Mouse (Mus musculus) urinary bladder, postnatal 36 days (tissue): ENCODE data around the gene Trp73.

Experiments
- DNase-seq, 2 experiments: peaks; one replicate each; pipeline ENCODE4 v3.0.0; 2022; ENCODE audit warnings: low spot score in 2 of 2, mixed read lengths in 1 of 2

Trp73 gene

DNA sequence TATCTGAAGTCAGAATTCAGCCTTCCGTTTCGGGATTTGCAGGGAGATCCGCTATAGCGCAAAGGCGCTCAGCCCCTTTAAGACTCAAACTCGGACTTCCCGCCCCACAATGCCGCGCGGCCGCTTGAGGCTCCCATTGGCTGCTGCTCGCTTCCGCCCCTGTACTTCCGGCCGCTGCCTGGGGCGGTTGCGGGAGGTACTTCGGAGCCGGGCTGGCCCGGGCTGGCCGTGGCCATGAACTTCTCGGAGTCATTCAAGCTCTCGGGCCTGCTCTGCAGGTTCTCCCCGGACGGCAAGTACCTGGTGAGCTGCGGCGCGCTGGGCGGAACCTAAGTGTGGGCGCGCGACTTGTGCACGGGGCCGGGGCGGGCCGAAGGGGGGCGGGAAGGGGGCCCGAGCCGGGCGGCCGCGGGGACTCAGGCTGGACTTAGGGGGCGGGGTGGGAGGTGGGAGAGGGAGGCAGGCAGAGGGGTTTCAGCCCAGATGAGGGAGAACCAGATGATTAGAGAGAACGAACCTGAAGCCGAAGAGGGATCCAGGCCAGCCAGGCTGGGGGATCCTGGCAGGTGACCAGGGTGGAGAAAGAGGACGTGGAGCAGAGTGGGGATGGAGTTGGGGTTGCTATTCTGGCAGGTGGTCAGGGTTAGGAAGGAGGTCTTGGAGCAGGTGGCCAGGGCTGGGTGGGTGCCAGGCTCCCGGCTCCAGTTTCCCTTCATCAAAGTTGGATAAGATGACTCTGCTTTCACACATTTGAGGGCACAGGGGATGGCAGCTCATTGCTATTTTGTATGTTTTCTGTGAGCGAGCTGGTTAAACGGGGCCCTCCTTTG, 2.4 kb upstream of the Trp73 start, which contains the start of gene Wrap73:
TSS of gene Wrap73 (plus strand) at position 162 of the 830 bp plus-strand sequence.
- DNase-seq: peak; percentile 88 to 89

GRCm38 (mm10) chr4:154141009-154141867, 1.2 kb upstream of the Trp73 start:
- no peak for DNase-seq

DNA sequence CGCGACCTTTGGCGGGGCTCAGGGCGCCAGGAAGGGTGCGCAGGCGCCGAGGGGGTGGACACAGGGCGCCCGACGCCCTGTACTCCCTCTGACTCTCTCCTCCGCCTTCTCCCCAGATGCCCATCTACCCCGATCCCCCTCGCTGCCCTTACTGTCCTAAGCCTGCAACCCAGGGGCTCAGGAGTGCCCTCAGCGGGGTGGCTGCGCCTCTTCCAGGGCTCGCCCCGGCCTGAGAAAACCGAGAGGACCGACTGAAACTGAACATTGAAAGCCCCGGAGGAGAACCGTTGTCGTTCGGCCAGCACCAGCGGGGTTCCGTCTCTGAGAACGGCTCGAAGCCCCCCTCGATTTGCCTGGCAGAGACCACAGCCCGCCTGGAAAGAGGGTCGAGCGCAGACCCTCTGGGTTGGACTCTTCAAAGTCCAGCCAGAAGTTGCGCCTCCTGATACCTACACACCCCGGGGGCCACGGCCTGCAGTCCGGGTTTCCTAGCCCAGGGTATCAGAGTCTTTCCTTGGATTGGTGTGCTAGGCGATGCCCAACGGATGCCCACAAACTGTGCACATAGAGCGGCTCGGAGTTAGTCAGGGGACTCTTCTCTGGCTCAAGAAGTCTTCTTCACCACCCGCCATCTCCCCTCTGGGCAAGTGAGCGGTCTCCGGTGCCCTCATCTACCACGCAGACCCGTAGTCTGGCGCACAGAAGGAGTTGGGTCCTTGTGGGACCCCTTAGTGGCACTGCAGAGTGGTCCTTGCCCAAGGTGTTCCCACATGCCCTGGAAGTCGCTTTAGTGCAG, 403 bp upstream of the Trp73 start:
- no peak for DNase-seq

DNA sequence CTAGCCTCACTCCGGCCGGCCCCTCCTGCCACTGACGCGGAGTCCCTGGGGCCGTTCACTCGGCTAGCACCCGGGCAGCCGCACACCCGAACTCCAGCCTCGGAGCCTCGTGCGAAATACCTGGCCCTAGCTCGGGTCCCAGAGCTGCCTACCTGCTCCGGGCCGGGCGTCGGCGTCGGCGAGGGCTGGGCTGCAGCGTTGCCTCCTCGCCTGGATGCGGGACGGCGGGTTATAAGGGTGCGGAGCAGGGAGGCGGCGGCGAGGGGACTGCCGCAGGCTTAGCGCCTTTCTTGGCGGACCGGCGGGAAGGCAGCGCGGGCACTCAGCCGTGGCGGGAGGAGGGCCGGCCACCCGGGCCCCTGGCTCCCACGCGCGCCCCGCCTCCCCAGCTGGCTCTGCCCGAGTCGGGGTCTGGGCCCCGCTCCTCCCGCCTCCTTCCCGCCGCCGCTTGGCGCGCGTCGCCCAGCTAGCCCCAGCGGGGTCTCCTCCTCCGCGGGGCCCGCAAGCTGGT, 282 bp downstream of the Trp73 start:
- no peak for DNase-seq

- no peak for DNase-seq
These were observed 2.9 kb downstream of the Trp73 start for GRCm38 (mm10) chr4:154137139-154137538.

DNA sequence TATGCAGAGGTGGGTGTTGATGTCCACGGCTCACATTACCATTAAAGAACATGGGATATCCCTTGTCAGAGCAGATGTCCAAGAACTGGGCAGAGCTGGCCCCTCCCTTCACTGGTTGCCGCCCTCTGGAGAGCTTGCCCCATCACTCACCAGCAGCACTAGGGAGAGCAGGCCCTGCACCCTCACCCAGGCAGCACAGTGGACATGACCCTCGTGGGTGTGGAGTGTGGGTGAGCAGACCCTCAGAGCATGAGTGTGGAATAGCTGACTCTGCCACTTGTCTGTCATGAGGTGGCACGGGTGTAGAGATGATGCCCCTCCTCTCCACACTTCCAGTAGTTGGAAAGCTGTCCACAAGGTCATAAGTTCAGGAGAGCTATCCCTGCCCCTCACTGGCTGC, 5.2 kb downstream of the Trp73 start:
- no peak for DNase-seq

DNA sequence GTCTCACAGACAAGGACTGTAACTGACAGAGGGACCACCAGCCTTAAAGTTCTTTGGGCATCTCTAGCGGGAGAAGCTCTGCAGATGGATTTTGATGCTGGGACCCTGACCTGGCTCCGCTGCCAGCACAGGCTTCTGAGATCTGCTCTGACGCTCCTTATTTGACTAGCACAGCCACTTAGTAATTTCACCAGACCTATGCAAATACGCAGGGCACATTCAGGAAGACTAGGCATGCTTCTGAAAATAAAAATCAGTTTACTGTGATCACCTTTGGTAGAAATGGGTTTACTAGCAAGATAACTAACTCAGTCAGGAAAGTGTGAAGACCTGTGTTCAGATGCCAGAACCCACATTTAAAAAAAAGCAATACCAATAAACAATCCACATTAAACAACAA, 8.1 kb downstream of the Trp73 start:
- no peak for DNase-seq

DNA sequence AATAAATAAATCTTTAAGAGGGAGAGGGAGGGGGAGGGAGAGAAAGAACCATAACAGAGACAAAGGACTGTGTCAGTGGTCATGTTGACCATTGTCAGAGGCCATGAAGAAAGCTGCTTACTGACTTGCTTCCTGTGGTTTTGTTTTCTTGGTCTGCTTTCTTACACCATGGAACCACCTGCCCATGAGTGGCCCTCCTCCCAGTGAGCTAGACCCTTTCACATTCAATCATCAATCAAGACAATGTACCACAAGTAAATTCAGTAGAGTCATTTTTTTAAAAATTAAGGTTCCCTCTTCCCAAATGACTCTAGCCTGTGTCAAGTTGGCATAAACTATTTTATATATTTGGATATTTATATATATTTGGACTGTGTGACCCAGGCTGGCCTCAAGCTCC, 10.1 kb downstream of the Trp73 start:
- DNase-seq: no peak

DNA sequence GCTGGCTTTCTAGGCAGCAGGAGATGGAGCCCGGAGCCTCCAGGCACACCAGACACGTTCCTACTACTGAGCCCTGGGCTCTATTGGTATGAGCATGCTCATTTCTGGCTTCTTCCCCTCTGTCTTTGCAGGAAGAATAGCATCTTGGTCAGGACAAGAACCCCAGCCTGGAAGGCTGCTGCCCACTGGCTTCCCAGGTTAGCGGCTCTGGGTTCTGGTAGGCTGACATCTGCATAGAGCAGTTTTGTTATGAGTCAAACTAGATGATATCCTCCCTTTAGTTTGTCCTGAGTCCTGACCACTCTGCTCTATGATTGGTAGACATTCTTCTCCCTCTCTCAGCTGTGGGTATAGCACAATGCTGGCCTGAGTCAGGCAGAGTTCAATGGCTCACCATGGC, 12.7 kb downstream of the Trp73 start:
- no peak for DNase-seq

DNA sequence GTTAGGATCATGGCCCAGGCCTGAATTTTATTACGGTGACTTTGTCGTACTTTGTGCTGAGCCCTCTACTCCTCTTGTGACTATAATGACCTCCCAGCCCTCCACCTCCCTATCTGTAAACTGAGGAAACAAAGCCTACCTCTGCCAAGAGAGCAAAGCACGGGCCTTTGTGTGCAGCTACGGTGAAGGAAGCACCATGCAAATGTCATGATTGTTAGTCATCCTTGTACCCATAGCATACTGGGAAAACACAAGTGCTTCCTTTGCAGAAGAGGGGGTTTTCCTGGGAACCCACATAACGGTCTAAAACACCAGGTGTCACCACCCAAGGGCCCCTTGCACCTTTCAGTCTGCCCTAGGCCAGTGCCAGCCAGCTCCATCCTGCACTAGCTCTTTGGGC, 14.8 kb downstream of the Trp73 start:
- no peak for DNase-seq

DNA sequence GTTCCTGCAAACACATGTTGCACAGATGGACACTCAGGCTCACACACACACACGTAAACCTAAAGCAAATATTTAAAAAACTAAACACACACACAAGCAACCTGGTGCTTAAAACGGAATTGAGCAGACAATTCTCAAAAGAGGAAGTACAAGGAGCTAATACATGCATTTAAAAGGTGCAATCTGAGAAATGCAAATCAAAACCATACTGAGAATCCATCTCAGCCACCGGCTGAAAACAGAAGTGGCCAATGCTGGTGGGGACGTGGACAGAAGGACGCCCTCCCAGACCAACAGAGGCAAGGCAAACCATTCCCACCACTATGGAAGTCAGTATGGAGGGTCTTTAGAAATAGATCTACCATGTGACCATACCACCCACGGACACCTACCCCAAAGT, 16.5 kb downstream of the Trp73 start:
- DNase-seq: no peak

- no peak for DNase-seq
These were observed 17.6 kb downstream of the Trp73 start for GRCm38 (mm10) chr4:154122374-154122773.

DNA sequence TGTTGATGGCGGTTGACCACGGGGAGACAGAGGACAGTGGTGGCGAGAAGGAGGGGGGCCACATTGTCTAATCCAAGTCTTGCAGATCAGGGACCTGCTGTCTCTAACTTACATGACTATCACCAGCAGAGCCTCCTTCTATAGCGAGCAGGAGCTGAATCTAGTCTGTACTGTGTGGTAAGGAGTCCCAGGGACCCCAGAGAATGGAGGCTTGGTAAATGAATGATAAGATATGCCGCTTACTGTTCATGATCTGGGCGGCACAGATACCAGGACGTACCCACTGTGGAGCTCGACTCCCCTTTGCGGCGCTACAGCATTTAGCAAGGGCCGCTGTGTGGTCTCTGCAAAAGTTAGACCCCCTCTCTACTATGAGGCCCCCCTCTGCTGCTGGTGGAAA, 18.2 kb downstream of the Trp73 start:
- DNase-seq: no peak

GRCm38 (mm10) chr4:154119208-154119607, 20.8 kb downstream of the Trp73 start:
- no peak for DNase-seq

GRCm38 (mm10) chr4:154118782-154119181, 21.2 kb downstream of the Trp73 start:
- no peak for DNase-seq

- no peak for DNase-seq
These were observed 23.6 kb downstream of the Trp73 start for GRCm38 (mm10) chr4:154116421-154116820.

GRCm38 (mm10) chr4:154109850-154110243, 30.2 kb downstream of the Trp73 start:
- no peak for DNase-seq

GRCm38 (mm10) chr4:154109216-154109849, 30.7 kb downstream of the Trp73 start:
- no peak for DNase-seq

DNA sequence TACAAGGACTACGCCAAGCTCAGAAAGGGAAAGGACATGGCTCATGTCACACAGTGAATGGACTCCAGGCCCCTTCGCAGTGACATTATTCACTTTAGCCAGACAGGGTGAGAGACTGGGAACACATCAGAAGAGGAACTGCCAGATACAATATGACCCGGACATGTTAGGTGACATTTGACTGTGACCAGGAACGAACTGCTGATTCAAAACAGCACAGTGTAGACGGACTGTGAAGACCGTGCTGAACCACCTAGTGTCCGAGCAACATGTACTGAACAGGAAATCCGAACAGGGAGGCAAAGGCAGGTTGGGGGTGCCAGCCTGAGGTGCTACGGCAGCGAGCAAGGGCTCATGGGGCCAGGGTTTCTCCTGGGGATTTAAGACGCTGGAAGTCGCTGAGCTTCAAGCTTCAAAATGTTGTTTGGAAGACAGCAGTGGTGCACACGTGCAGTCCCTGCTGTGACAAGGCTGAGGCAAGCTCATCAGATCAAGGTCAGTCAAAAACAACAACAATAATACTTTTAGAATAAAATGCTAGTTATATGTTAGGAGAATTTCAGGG, 33.4 kb downstream of the Trp73 start:
- no peak for DNase-seq

DNA sequence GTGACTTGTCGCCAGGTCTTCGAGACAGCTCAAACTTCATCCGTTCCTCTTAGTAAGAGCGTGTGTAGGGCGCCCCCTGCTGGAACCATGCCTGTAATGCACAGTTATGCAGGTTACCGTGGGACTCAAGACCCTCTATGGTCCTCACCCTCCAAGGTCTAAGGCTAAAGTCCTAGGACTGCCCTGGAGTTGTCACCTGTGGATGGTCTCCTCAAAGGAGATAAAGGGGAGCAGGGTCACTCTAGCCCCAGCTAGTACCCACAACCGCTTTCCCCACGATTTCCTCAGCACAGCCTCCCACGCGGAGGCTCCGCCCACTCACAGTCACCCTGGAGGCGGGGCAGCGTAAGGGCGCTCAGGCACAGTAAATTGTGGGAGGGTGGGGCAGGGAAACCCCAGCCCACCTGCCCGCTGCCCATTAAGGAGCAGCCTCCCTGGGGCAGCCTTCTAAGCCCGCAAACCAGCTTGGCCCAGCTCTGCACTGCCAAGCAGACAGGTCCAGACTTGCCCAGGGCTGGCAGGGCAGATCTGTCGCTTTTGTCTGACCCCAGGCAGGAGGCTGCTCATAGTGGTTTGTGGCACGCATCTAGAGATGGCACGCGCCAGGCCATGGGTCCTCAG, 34.5 kb downstream of the Trp73 start:
- peak; percentile 46 to 57 for DNase-seq

- DNase-seq: no peak
These were observed 36.1 kb downstream of the Trp73 start for GRCm38 (mm10) chr4:154103912-154104311.
